Mouse (Mus musculus): ENCODE data around the gene Rap1gds1. TPM values are rescaled to one million over a fixed set of nuclear protein-coding genes. Genes with fewer than 3 reads are reported as not detected.

Rap1gds1 gene
- total RNA-seq, 2 experiments from 2014 or later = 26.2 to 34.9 TPM

- ATAC-seq (replicated peaks; ENCODE audit: poor library complexity, severe bottlenecking) = no peak
Measured at GRCm38 (mm10) chr3:139064076-139064475, 10.9 kb downstream of the Rap1gds1 start.

GRCm38 (mm10) chr3:139062088-139062487 lies 12.9 kb downstream of the Rap1gds1 start:
- ATAC-seq (replicated peaks; ENCODE audit: poor library complexity, severe bottlenecking) = peak; percentile 98

- peak; percentile 53 for ATAC-seq (replicated peaks; ENCODE audit: poor library complexity, severe bottlenecking)
Measured at GRCm38 (mm10) chr3:139048701-139049622, 26.0 kb downstream of the Rap1gds1 start.

GRCm38 (mm10) chr3:139042433-139042854 lies 32.6 kb downstream of the Rap1gds1 start:
- ATAC-seq (replicated peaks; ENCODE audit: poor library complexity, severe bottlenecking) = peak; percentile 82

- peak; percentile 92 for ATAC-seq (replicated peaks; ENCODE audit: poor library complexity, severe bottlenecking)
Measured at GRCm38 (mm10) chr3:139041921-139042320, 33.1 kb downstream of the Rap1gds1 start.

GRCm38 (mm10) chr3:139037030-139037429 lies 38.0 kb downstream of the Rap1gds1 start:
- ATAC-seq (replicated peaks; ENCODE audit: poor library complexity, severe bottlenecking) = no peak

GRCm38 (mm10) chr3:139033179-139033578 lies 41.8 kb downstream of the Rap1gds1 start:
- ATAC-seq (replicated peaks; ENCODE audit: poor library complexity, severe bottlenecking) = no peak

- ATAC-seq (replicated peaks; ENCODE audit: poor library complexity, severe bottlenecking) = no peak
Measured at GRCm38 (mm10) chr3:139030644-139031227, 44.3 kb downstream of the Rap1gds1 start.

- peak; percentile 56 for ATAC-seq (replicated peaks; ENCODE audit: poor library complexity, severe bottlenecking)
Measured at GRCm38 (mm10) chr3:139025077-139025476, 49.9 kb downstream of the Rap1gds1 start.

GRCm38 (mm10) chr3:139023585-139023984 lies 51.4 kb downstream of the Rap1gds1 start:
- ATAC-seq (replicated peaks; ENCODE audit: poor library complexity, severe bottlenecking) = no peak

- peak; percentile 98 for ATAC-seq (replicated peaks; ENCODE audit: poor library complexity, severe bottlenecking)
Measured at GRCm38 (mm10) chr3:139012352-139012751, 62.6 kb downstream of the Rap1gds1 start.

- ATAC-seq (replicated peaks; ENCODE audit: poor library complexity, severe bottlenecking) = no peak
Measured at GRCm38 (mm10) chr3:139005669-139006068, 69.3 kb downstream of the Rap1gds1 start.

- no peak for ATAC-seq (replicated peaks; ENCODE audit: poor library complexity, severe bottlenecking)
Measured at GRCm38 (mm10) chr3:139002774-139003173, 72.2 kb downstream of the Rap1gds1 start.

- no peak for ATAC-seq (replicated peaks; ENCODE audit: poor library complexity, severe bottlenecking)
Measured at GRCm38 (mm10) chr3:139000071-139000867, 74.7 kb downstream of the Rap1gds1 start.

GRCm38 (mm10) chr3:138993473-138993872 lies 81.5 kb downstream of the Rap1gds1 start:
- no peak for ATAC-seq (replicated peaks; ENCODE audit: poor library complexity, severe bottlenecking)

GRCm38 (mm10) chr3:138991367-138991766 lies 83.6 kb downstream of the Rap1gds1 start:
- no peak for ATAC-seq (replicated peaks; ENCODE audit: poor library complexity, severe bottlenecking)

- ATAC-seq (replicated peaks; ENCODE audit: poor library complexity, severe bottlenecking) = no peak
Measured at GRCm38 (mm10) chr3:138989141-138989540, 85.9 kb downstream of the Rap1gds1 start.

GRCm38 (mm10) chr3:138988004-138988403 lies 87.0 kb downstream of the Rap1gds1 start:
- ATAC-seq (replicated peaks; ENCODE audit: poor library complexity, severe bottlenecking) = peak; percentile 37; the same call in 1 of the 2 replicates

GRCm38 (mm10) chr3:138982249-138982648 lies 92.8 kb downstream of the Rap1gds1 start:
- peak; percentile 44; the same call in 1 of the 2 replicates for ATAC-seq (replicated peaks; ENCODE audit: poor library complexity, severe bottlenecking)

GRCm38 (mm10) chr3:138977413-138977812 lies 97.6 kb downstream of the Rap1gds1 start:
- ATAC-seq (replicated peaks; ENCODE audit: poor library complexity, severe bottlenecking) = no peak

- ATAC-seq (replicated peaks; ENCODE audit: poor library complexity, severe bottlenecking) = no peak
Measured at GRCm38 (mm10) chr3:138967627-138968026, 107.4 kb downstream of the Rap1gds1 start.

Data from granulocyte monocyte progenitor cell, adult 5-6 weeks (primary cell).